Mouse (Mus musculus): Measurements from ENCODE around the gene Pop4. TPM values are rescaled to one million over a fixed set of nuclear protein-coding genes. Genes with fewer than 3 reads are reported as not detected.

Pop4 gene
- polyA plus RNA-seq, 1 experiment from 2014 or later: 93.6 TPM

GRCm38 (mm10) chr7:38227181-38227899 is 43.9 kb downstream of the Pop4 start:
- ATAC-seq (ENCODE audit: low FRiP score, low TSS enrichment): peak; percentile 23
- peaks cover 8% of the 10 kb centered on the region for H3K4me1 ChIP-seq (ENCODE audit: control insufficient read depth, insufficient read depth, low read length)
- peak overlapping the region; percentile 45 for H3K4me3 ChIP-seq (replicated peaks; ENCODE audit: low read depth, low read length)
- H3K36me3 ChIP-seq (ENCODE audit: control insufficient read depth, insufficient read depth, low read length): no peaks in the 10 kb centered on the region
- peak overlapping the region; percentile 94 for H3K4me2 ChIP-seq (ENCODE audit: low read length)
- peak overlapping the region; percentile 46 for H3K9ac ChIP-seq (replicated peaks; ENCODE audit: low read length)
- no peak overlapping the region for H3K27ac ChIP-seq (replicated peaks; ENCODE audit: low read depth, low read length)
- H3K27me3 ChIP-seq (ENCODE audit: control insufficient read depth, insufficient read depth, low read length): peaks cover 10% of the 10 kb centered on the region; the same call in 1 of the 2 replicates
- H3K9me3 ChIP-seq (ENCODE audit: control insufficient read depth, low read length): no peaks in the 10 kb centered on the region
- WGBS: under 1% methylated on average over 25 of the region's 25 CpGs
- peak; percentile 41 for DNase-seq

GRCm38 (mm10) chr7:38226226-38226625 is 45.0 kb downstream of the Pop4 start:
- Histone ChIP-seq H3K4me1 (ENCODE audit: control insufficient read depth, insufficient read depth, low read length) (peaks cover 8% of the 10 kb centered on the region), H3K9ac (replicated peaks; ENCODE audit: low read length) (no peak overlapping the region), H3K9me3 (ENCODE audit: control insufficient read depth, low read length) (no peaks in the 10 kb centered on the region), H3K4me3 (replicated peaks; ENCODE audit: low read depth, low read length) (no peak overlapping the region), H3K27me3 (ENCODE audit: control insufficient read depth, insufficient read depth, low read length) (peaks cover 10% of the 10 kb centered on the region; the same call in 1 of the 2 replicates), H3K4me2 (ENCODE audit: low read length) (no peak overlapping the region), H3K27ac (replicated peaks; ENCODE audit: low read depth, low read length) (no peak overlapping the region), H3K36me3 (ENCODE audit: control insufficient read depth, insufficient read depth, low read length) (no peaks in the 10 kb centered on the region)
- ATAC-seq (ENCODE audit: low FRiP score, low TSS enrichment) (no peak), DNase-seq (no peak)
- 85% methylated on average over 2 of the region's 2 CpGs for WGBS

- WGBS: 87% methylated on average over 13 of the region's 13 CpGs
Measured at GRCm38 (mm10) chr7:38224577-38225369, 46.5 kb downstream of the Pop4 start.

GRCm38 (mm10) chr7:38220866-38221265 is 50.4 kb downstream of the Pop4 start:
- Histone ChIP-seq H3K4me1 (ENCODE audit: control insufficient read depth, insufficient read depth, low read length) (no peaks in the 10 kb centered on the region), H3K36me3 (ENCODE audit: control insufficient read depth, insufficient read depth, low read length) (no peaks in the 10 kb centered on the region), H3K27me3 (ENCODE audit: control insufficient read depth, insufficient read depth, low read length) (no peaks in the 10 kb centered on the region), H3K9me3 (ENCODE audit: control insufficient read depth, low read length) (no peaks in the 10 kb centered on the region), H3K4me3 (replicated peaks; ENCODE audit: low read depth, low read length) (no peak overlapping the region), H3K9ac (replicated peaks; ENCODE audit: low read length) (no peak overlapping the region), H3K27ac (replicated peaks; ENCODE audit: low read depth, low read length) (no peak overlapping the region), H3K4me2 (ENCODE audit: low read length) (no peak overlapping the region)
- ATAC-seq (ENCODE audit: low FRiP score, low TSS enrichment) (no peak), DNase-seq (no peak)
- WGBS: 96% methylated on average over 7 of the region's 7 CpGs

More at GRCm38 (mm10) chr7:38224577-38225369, 46.5 kb downstream of the Pop4 start:
- H3K9me3 ChIP-seq (ENCODE audit: control insufficient read depth, low read length): no peaks in the 10 kb centered on the region
- 0 out of 2 replicates have a peak, but pooled peaks cover 8% of the 10 kb centered on the region for H3K27me3 ChIP-seq (ENCODE audit: control insufficient read depth, insufficient read depth, low read length)
- no peak overlapping the region for H3K27ac ChIP-seq (replicated peaks; ENCODE audit: low read depth, low read length)
- DNase-seq (no peak), ATAC-seq (ENCODE audit: low FRiP score, low TSS enrichment) (no peak)
- peaks cover 8% of the 10 kb centered on the region for H3K4me1 ChIP-seq (ENCODE audit: control insufficient read depth, insufficient read depth, low read length)
- H3K4me2 ChIP-seq (ENCODE audit: low read length): no peak overlapping the region
- no peak overlapping the region for H3K4me3 ChIP-seq (replicated peaks; ENCODE audit: low read depth, low read length)
- no peaks in the 10 kb centered on the region for H3K36me3 ChIP-seq (ENCODE audit: control insufficient read depth, insufficient read depth, low read length)
- H3K9ac ChIP-seq (replicated peaks; ENCODE audit: low read length): no peak overlapping the region

GRCm38 (mm10) chr7:38219526-38219925 is 51.7 kb downstream of the Pop4 start:
- H3K36me3 ChIP-seq (ENCODE audit: control insufficient read depth, insufficient read depth, low read length): no peaks in the 10 kb centered on the region
- DNase-seq: no peak
- H3K9me3 ChIP-seq (ENCODE audit: control insufficient read depth, low read length): no peaks in the 10 kb centered on the region
- WGBS: 90% methylated on average over 4 of the region's 4 CpGs
- no peak for ATAC-seq (ENCODE audit: low FRiP score, low TSS enrichment)
- H3K9ac ChIP-seq (replicated peaks; ENCODE audit: low read length): no peak overlapping the region
- H3K4me2 ChIP-seq (ENCODE audit: low read length): no peak overlapping the region
- H3K4me1 ChIP-seq (ENCODE audit: control insufficient read depth, insufficient read depth, low read length): no peaks in the 10 kb centered on the region
- no peak overlapping the region for H3K4me3 ChIP-seq (replicated peaks; ENCODE audit: low read depth, low read length)
- no peaks in the 10 kb centered on the region for H3K27me3 ChIP-seq (ENCODE audit: control insufficient read depth, insufficient read depth, low read length)
- no peak overlapping the region for H3K27ac ChIP-seq (replicated peaks; ENCODE audit: low read depth, low read length)

- H3K27ac ChIP-seq (replicated peaks; ENCODE audit: low read depth, low read length): no peak overlapping the region
- ATAC-seq (ENCODE audit: low FRiP score, low TSS enrichment) (no peak), DNase-seq (no peak)
- H3K27me3 ChIP-seq (ENCODE audit: control insufficient read depth, insufficient read depth, low read length): no peaks in the 10 kb centered on the region
- 76% methylated on average over 8 of the region's 8 CpGs for WGBS
- no peaks in the 10 kb centered on the region for H3K36me3 ChIP-seq (ENCODE audit: control insufficient read depth, insufficient read depth, low read length)
- H3K9ac ChIP-seq (replicated peaks; ENCODE audit: low read length): no peak overlapping the region
- H3K9me3 ChIP-seq (ENCODE audit: control insufficient read depth, low read length): no peaks in the 10 kb centered on the region
- H3K4me1 ChIP-seq (ENCODE audit: control insufficient read depth, insufficient read depth, low read length): no peaks in the 10 kb centered on the region
- no peak overlapping the region for H3K4me3 ChIP-seq (replicated peaks; ENCODE audit: low read depth, low read length)
- no peak overlapping the region for H3K4me2 ChIP-seq (ENCODE audit: low read length)
Measured at GRCm38 (mm10) chr7:38218631-38219367, 52.4 kb downstream of the Pop4 start.

- no peak for DNase-seq
Measured at GRCm38 (mm10) chr7:38217417-38218171, 53.6 kb downstream of the Pop4 start.

GRCm38 (mm10) chr7:38215697-38216096 is 55.5 kb downstream of the Pop4 start:
- ATAC-seq (ENCODE audit: low FRiP score, low TSS enrichment) (no peak), DNase-seq (no peak)
- Histone ChIP-seq H3K27ac (replicated peaks; ENCODE audit: low read depth, low read length) (no peak overlapping the region), H3K4me2 (ENCODE audit: low read length) (no peak overlapping the region), H3K27me3 (ENCODE audit: control insufficient read depth, insufficient read depth, low read length) (no peaks in the 10 kb centered on the region), H3K9me3 (ENCODE audit: control insufficient read depth, low read length) (no peaks in the 10 kb centered on the region), H3K9ac (replicated peaks; ENCODE audit: low read length) (no peak overlapping the region), H3K4me3 (replicated peaks; ENCODE audit: low read depth, low read length) (no peak overlapping the region), H3K4me1 (ENCODE audit: control insufficient read depth, insufficient read depth, low read length) (no peaks in the 10 kb centered on the region), H3K36me3 (ENCODE audit: control insufficient read depth, insufficient read depth, low read length) (no peaks in the 10 kb centered on the region)
- WGBS: 90% methylated on average over 6 of the region's 6 CpGs

More at GRCm38 (mm10) chr7:38217417-38218171, 53.6 kb downstream of the Pop4 start:
- no peak overlapping the region for H3K4me3 ChIP-seq (replicated peaks; ENCODE audit: low read depth, low read length)
- no peak for ATAC-seq (ENCODE audit: low FRiP score, low TSS enrichment)
- H3K9me3 ChIP-seq (ENCODE audit: control insufficient read depth, low read length): no peaks in the 10 kb centered on the region
- no peaks in the 10 kb centered on the region for H3K4me1 ChIP-seq (ENCODE audit: control insufficient read depth, insufficient read depth, low read length)
- H3K27ac ChIP-seq (replicated peaks; ENCODE audit: low read depth, low read length): no peak overlapping the region
- 60% methylated on average over 5 of the region's 5 CpGs for WGBS
- no peak overlapping the region for H3K4me2 ChIP-seq (ENCODE audit: low read length)
- no peak overlapping the region for H3K9ac ChIP-seq (replicated peaks; ENCODE audit: low read length)
- no peaks in the 10 kb centered on the region for H3K36me3 ChIP-seq (ENCODE audit: control insufficient read depth, insufficient read depth, low read length)
- no peaks in the 10 kb centered on the region for H3K27me3 ChIP-seq (ENCODE audit: control insufficient read depth, insufficient read depth, low read length)
